Mouse (Mus musculus) neural tube, embryonic 14.5 days (tissue): ENCODE measurements around the gene Mnt. TPM values are rescaled to one million over a fixed set of nuclear protein-coding genes. Genes with fewer than 3 reads are reported as not detected.
A peak's percentile ranks its signal among the peaks of the same experiment; 100 is the strongest.

Source experiments
- ATAC-seq: fragments of 200-750 bp; cut with Nextera tagmentation; 2 replicates; pipeline ENCODE4 v1.8.0; 2017; ENCODE audit warnings: low read depth, mild to moderate bottlenecking, moderate TSS enrichment, moderate library complexity
- H3K27ac ChIP-seq: fragments of 300-500 bp; sonication (generic); 2 replicates; pipeline ENCODE4 v1.5.1; 2014; ENCODE audit warnings: low read depth, mild to moderate bottlenecking, control low read depth, low read length, moderate library complexity, mixed read lengths
- H3K27me3 ChIP-seq: fragments of 300-500 bp; sonication (generic); 2 replicates; pipeline ENCODE4 v1.6.1; 2014; ENCODE audit warnings: low read length; ENCODE audit not compliant: control insufficient read depth, insufficient read depth
- H3K36me3 ChIP-seq: fragments of 300-500 bp; sonication (generic); 2 replicates; pipeline ENCODE4 v1.6.1; 2014; ENCODE audit warnings: low read length, mixed read lengths; ENCODE audit not compliant: control insufficient read depth, insufficient read depth
- H3K4me1 ChIP-seq: fragments of 300-500 bp; sonication (generic); 2 replicates; pipeline ENCODE4 v1.6.1; 2014; ENCODE audit warnings: low read length; ENCODE audit not compliant: control insufficient read depth, insufficient read depth
- H3K4me2 ChIP-seq: fragments of 300-500 bp; sonication (generic); 2 replicates; pipeline ENCODE4 v1.6.1; 2014; ENCODE audit warnings: mild to moderate bottlenecking, low read depth, low read length, control low read depth
- H3K4me3 ChIP-seq: fragments of 300-500 bp; sonication (generic); 2 replicates; pipeline ENCODE4 v1.5.1; 2014; ENCODE audit warnings: low read depth, low read length, control low read depth, mixed read lengths
- H3K9ac ChIP-seq: fragments of 300-500 bp; sonication (generic); replicated peaks from 2 replicates; pipeline ENCODE4 v1.6.1; 2014; ENCODE audit warnings: low read depth, mild to moderate bottlenecking, control low read depth, low read length, mixed read lengths
- H3K9me3 ChIP-seq: fragments of 300-500 bp; sonication (generic); 2 replicates; pipeline ENCODE4 v1.6.1; 2016; ENCODE audit warnings: low read length; ENCODE audit not compliant: control insufficient read depth
- WGBS: fragments of 180-500 bp; shearing (Covaris S2); extraction: QIAGEN DNeasy Blood & Tissue Kit; methylation state at CpG from one replicate; pipeline ENCODE4 v1.1.7; 2014; 5-methylcytosine and 5-hydroxymethylcytosine counted together
- polyA plus RNA-seq: library from polyadenylated mRNA; unstranded; fragments of >200 nt; fragmentation: Nextera tagmentation; extraction: Ambion mirVana; gene quantifications from 2 replicates; pipeline ENCODE4 v1.2.1, GENCODE M21; 2014

Mnt gene
- polyA plus RNA-seq, 1 experiment from 2014 or later = 7.6 TPM

- ATAC-seq = no peak
- no peak overlapping the region for H3K4me3 ChIP-seq
- no peaks in the 10 kb centered on the region for H3K36me3 ChIP-seq
- no peak overlapping the region for H3K27ac ChIP-seq
- H3K4me2 ChIP-seq = no peak overlapping the region
- H3K9ac ChIP-seq = no peak overlapping the region
- no peaks in the 10 kb centered on the region for H3K27me3 ChIP-seq
- no peaks in the 10 kb centered on the region for H3K9me3 ChIP-seq
- WGBS = 78% methylated on average over 6 of the region's 6 CpGs
- H3K4me1 ChIP-seq = peaks cover 29% of the 10 kb centered on the region
Measured at GRCm38 (mm10) chr11:74835593-74836224, 5.0 kb downstream of the Mnt start.

DNA sequence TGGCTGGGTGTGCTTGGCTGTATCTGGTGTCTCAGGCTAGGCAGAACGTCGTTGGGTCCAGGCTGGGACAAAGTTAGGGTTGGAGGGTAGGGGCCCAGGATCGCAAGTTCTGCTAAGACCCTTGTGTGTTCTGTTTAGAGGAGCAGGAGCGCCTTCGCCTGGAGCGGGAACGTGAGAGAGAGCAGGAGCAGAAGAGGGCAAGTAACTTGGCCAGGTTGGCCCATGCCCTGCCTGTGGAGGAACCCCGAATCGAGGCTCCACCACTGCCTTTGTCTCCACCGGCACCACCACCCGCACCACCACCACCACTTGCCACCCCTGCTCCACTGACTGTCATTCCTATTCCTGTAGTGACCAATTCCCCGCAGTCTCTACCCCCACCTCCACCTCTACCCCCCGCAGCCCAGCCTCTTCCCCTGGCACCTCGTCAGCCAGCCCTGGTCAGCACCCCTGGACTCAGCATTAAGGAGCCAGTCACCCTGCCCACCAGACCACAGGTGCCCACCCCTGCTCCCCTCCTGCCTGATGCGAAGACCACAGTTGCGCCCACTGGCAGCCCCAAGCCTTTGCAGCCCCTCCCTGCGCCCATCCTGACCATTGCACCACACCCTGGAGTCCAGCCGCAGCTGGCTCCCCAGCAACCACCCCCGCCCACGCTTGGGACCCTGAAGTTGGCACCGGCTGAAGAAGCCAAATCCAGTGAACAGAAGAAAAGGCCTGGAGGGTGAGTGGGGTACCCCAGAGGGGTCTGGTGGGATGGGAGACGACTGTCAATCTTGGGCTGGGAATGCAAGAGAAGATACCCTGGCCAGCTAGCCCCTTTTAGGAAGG, 5.7 kb downstream of the Mnt start:
- WGBS = 90% methylated on average over 22 of the region's 22 CpGs
- peaks cover 29% of the 10 kb centered on the region for H3K4me1 ChIP-seq

GRCm38 (mm10) chr11:74837056-74837693, 6.5 kb downstream of the Mnt start:
- ATAC-seq = peak; percentile 1; the same call in 1 of the 2 replicates

More for the DNA sequence above, 5.7 kb downstream of the Mnt start:
- H3K4me3 ChIP-seq = no peak overlapping the region
- H3K4me2 ChIP-seq = no peak overlapping the region
- no peak overlapping the region for H3K27ac ChIP-seq
- no peak overlapping the region for H3K9ac ChIP-seq
- no peaks in the 10 kb centered on the region for H3K9me3 ChIP-seq
- H3K36me3 ChIP-seq = no peaks in the 10 kb centered on the region
- no peak for ATAC-seq
- no peaks in the 10 kb centered on the region for H3K27me3 ChIP-seq

GRCm38 (mm10) chr11:74837694-74838431, 7.1 kb downstream of the Mnt start:
- peaks cover 5% of the 10 kb centered on the region for H3K36me3 ChIP-seq
- H3K9ac ChIP-seq = peak overlapping the region; percentile 60
- under 1% methylated on average over 54 of the region's 54 CpGs for WGBS
- H3K27ac ChIP-seq = peak overlapping the region; percentile 85
- ATAC-seq = peak; percentile 57
- H3K27me3 ChIP-seq = no peaks in the 10 kb centered on the region
- H3K9me3 ChIP-seq = no peaks in the 10 kb centered on the region
- peaks cover 24% of the 10 kb centered on the region for H3K4me1 ChIP-seq
- peak overlapping the region; percentile 50 for H3K4me3 ChIP-seq
- peak overlapping the region; percentile 81 for H3K4me2 ChIP-seq

More at GRCm38 (mm10) chr11:74837056-74837693, 6.5 kb downstream of the Mnt start:
- Histone ChIP-seq H3K27me3 (no peaks in the 10 kb centered on the region), H3K4me1 (peaks cover 29% of the 10 kb centered on the region), H3K27ac (peak overlapping the region; percentile 85), H3K4me3 (peak overlapping the region; percentile 50), H3K9ac (0 out of 2 replicates have a peak overlapping the region, but pooled peaks have one; percentile 60), H3K4me2 (peak overlapping the region; percentile 81), H3K9me3 (no peaks in the 10 kb centered on the region), H3K36me3 (no peaks in the 10 kb centered on the region; the same call in 1 of the 2 replicates)
- WGBS = 48% methylated on average over 16 of the region's 16 CpGs

DNA sequence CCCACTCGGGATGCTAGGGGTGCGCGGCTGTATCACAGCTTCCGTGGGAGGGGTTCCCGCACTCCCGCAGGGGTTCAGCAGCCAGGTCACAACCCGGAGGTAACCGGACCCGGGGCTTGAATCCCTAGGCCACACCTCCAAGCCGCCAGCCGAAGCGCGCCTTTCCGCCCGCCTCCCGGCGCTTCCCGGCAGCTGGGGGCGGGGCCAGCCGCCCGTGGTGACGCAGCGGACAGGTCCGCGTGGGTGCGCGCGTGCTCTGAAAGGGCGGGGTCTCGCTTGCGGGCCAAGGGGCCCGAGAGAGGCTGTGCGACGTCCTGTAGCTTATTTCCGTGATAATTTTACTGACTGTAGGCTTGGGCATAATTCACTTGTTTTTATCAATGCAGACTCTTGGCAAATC, 7.7 kb downstream of the Mnt start:
- ATAC-seq = peak; percentile 69
- H3K36me3 ChIP-seq = peaks cover 11% of the 10 kb centered on the region
- no peaks in the 10 kb centered on the region for H3K9me3 ChIP-seq
- peak overlapping the region; percentile 60 for H3K9ac ChIP-seq
- WGBS = under 1% methylated on average over 35 of the region's 35 CpGs
- H3K4me2 ChIP-seq = peak overlapping the region; percentile 81
- peak overlapping the region; percentile 50 for H3K4me3 ChIP-seq
- H3K27ac ChIP-seq = peak overlapping the region; percentile 85
- H3K27me3 ChIP-seq = no peaks in the 10 kb centered on the region
- H3K4me1 ChIP-seq = peaks cover 18% of the 10 kb centered on the region

GRCm38 (mm10) chr11:74838971-74839370, 8.3 kb downstream of the Mnt start:
- no peaks in the 10 kb centered on the region for H3K9me3 ChIP-seq
- no peaks in the 10 kb centered on the region for H3K27me3 ChIP-seq
- no peak overlapping the region; the same call in 1 of the 2 replicates for H3K27ac ChIP-seq
- H3K4me2 ChIP-seq = peak overlapping the region; percentile 81
- peak overlapping the region; percentile 50; the same call in 1 of the 2 replicates for H3K4me3 ChIP-seq
- WGBS = 54% methylated on average over 6 of the region's 6 CpGs
- H3K36me3 ChIP-seq = peaks cover 16% of the 10 kb centered on the region
- H3K9ac ChIP-seq = no peak overlapping the region
- ATAC-seq = no peak
- peaks cover 13% of the 10 kb centered on the region; the same call in 1 of the 2 replicates for H3K4me1 ChIP-seq

- Histone ChIP-seq H3K9ac (no peak overlapping the region), H3K27me3 (no peaks in the 10 kb centered on the region), H3K36me3 (peaks cover 21% of the 10 kb centered on the region), H3K4me1 (peaks cover 13% of the 10 kb centered on the region; the same call in 1 of the 2 replicates), H3K9me3 (no peaks in the 10 kb centered on the region), H3K27ac (no peak overlapping the region), H3K4me3 (no peak overlapping the region), H3K4me2 (no peak overlapping the region)
- WGBS = 93% methylated on average over 19 of the region's 19 CpGs
- ATAC-seq = no peak
Measured at GRCm38 (mm10) chr11:74839860-74840715, 9.4 kb downstream of the Mnt start.

- Histone ChIP-seq H3K4me1 (peaks cover 13% of the 10 kb centered on the region; the same call in 1 of the 2 replicates), H3K9ac (no peak overlapping the region), H3K36me3 (peaks cover 21% of the 10 kb centered on the region), H3K4me3 (no peak overlapping the region), H3K9me3 (no peaks in the 10 kb centered on the region), H3K27me3 (no peaks in the 10 kb centered on the region), H3K27ac (no peak overlapping the region), H3K4me2 (no peak overlapping the region)
- ATAC-seq = no peak
- WGBS = 92% methylated on average over 8 of the region's 8 CpGs
Measured at GRCm38 (mm10) chr11:74840739-74841138, 10.0 kb downstream of the Mnt start.
